Mouse (Mus musculus) limb, embryonic 14.5 days (tissue): ENCODE measurements at regions not wholly inside any gene's neighbourhood (a gene's known extent, or its start where the extent isn't known, plus 50 kb on each side); places are given as distances from the start of the nearest gene placed in this dataset.

ENCODE experiments used
- ATAC-seq: fragments of 200-750 bp; cut with Nextera tagmentation; 2 replicates; pipeline ENCODE4 v1.8.0; 2017; ENCODE audit warnings: low read depth, moderate number of reproducible peaks, moderate TSS enrichment; ENCODE audit not compliant: low FRiP score
- DNase-seq: peaks from one replicate; pipeline ENCODE4 v3.0.0-alpha.2; 2015; ENCODE audit warnings: low spot score
- H3K27ac ChIP-seq: fragments of 300-500 bp; sonication (generic); replicated peaks from 2 replicates; pipeline ENCODE4 v1.5.1; 2014; ENCODE audit warnings: low read depth, mild to moderate bottlenecking, low read length, moderate library complexity, mixed read lengths
- H3K27me3 ChIP-seq: fragments of 300-500 bp; sonication (generic); 2 replicates; pipeline ENCODE4 v1.6.1; 2014; ENCODE audit warnings: low read length, mixed read lengths; ENCODE audit not compliant: control insufficient read depth, insufficient read depth
- H3K36me3 ChIP-seq: fragments of 300-500 bp; sonication (generic); 2 replicates; pipeline ENCODE4 v1.6.1; 2014; ENCODE audit warnings: mild to moderate bottlenecking, low read length, moderate library complexity, mixed read lengths; ENCODE audit not compliant: control insufficient read depth, insufficient read depth
- H3K4me1 ChIP-seq: fragments of 300-500 bp; sonication (generic); 2 replicates; pipeline ENCODE4 v1.6.1; 2014; ENCODE audit warnings: antibody characterized with exemption, low read length, mixed read lengths; ENCODE audit not compliant: control insufficient read depth, insufficient read depth
- H3K4me2 ChIP-seq: fragments of 300-500 bp; sonication (generic); replicated peaks from 2 replicates; pipeline ENCODE4 v1.6.1; 2014; ENCODE audit warnings: low read depth, mild to moderate bottlenecking, low read length, moderate library complexity; ENCODE audit not compliant: severe bottlenecking
- H3K4me3 ChIP-seq: fragments of 300-500 bp; sonication (generic); replicated peaks from 2 replicates; pipeline ENCODE4 v1.5.1; 2014; ENCODE audit warnings: low read length
- H3K9ac ChIP-seq: fragments of 300-500 bp; sonication (generic); 2 replicates; pipeline ENCODE4 v1.6.1; 2014; ENCODE audit warnings: mild to moderate bottlenecking, low read depth, low read length, moderate library complexity; ENCODE audit not compliant: severe bottlenecking
- H3K9me3 ChIP-seq: fragments of 300-500 bp; sonication (generic); 2 replicates; pipeline ENCODE4 v1.6.1; 2016; ENCODE audit warnings: low read length; ENCODE audit not compliant: control insufficient read depth
- POLR2A ChIP-seq: fragments of 200-500 bp; IDR thresholded peaks from 2 replicates; pipeline ENCODE4 v1.8.0; 2012; ENCODE audit warnings: inconsistent platforms, mild to moderate bottlenecking, moderate library complexity, borderline replicate concordance; ENCODE audit not compliant: insufficient read depth, insufficient read length; ENCODE audit errors: extremely low read depth
- WGBS: fragments of 180-500 bp; shearing (Covaris S2); extraction: QIAGEN DNeasy Blood & Tissue Kit; methylation state at CpG from one replicate; pipeline ENCODE4 v1.1.7; 2014; 5-methylcytosine and 5-hydroxymethylcytosine counted together

DNA sequence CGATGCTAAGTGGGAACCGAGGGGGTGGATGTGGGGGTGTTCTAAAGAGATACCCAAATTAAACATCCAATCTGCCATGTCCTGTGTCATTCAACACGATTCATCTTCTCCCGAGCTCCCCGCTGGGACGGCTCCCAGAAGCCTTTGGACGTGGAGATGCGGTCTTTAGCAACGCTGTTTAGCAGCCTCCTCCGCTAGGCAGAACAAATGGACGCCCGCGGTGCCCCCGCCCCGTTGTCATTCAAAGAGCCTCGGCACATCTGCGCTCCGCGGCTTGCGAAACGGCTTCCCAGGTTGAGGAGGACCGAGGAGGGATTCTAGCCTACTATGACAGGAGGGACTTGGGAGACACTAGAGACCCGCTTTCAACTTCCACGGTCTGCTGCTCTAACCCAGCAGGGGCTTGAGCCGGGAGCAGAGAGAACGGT, 136.2 kb downstream of the Nectin1 start:
- H3K4me2 ChIP-seq = peak overlapping the region; percentile 38
- peak; percentile 16 for DNase-seq
- no peaks in the 10 kb centered on the region for H3K36me3 ChIP-seq
- no peak overlapping the region for H3K9ac ChIP-seq
- no peak for TF ChIP-seq POLR2A
- peaks cover 8% of the 10 kb centered on the region; the same call in 1 of the 2 replicates for H3K4me1 ChIP-seq
- H3K27me3 ChIP-seq = peaks cover 37% of the 10 kb centered on the region
- peak overlapping the region; percentile 27 for H3K4me3 ChIP-seq
- no peaks in the 10 kb centered on the region for H3K9me3 ChIP-seq
- no peak overlapping the region for H3K27ac ChIP-seq
- ATAC-seq = no peak
- WGBS = 2% methylated on average over 26 of the region's 26 CpGs

DNA sequence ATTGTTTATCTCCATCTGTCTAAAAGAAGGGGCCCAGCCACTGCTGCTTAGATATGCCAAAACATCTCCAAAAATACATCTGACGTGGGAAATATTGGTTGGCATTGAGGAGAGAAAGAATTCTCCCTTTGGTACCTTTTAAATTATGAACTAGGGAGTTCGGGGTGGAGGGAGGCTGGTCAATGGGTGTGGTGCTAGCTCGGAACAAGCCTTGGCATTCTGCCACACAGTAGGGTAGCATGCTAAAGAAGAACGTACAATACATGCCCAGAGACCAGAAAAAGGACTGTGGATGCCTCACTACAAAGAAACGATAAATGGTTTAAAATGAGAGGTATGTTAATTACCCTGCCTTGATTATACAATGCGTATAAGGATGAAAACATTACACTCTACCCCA, 149.3 kb downstream of the Nectin1 start:
- Histone ChIP-seq H3K27ac (no peak overlapping the region), H3K4me3 (no peak overlapping the region), H3K4me2 (no peak overlapping the region), H3K36me3 (no peaks in the 10 kb centered on the region), H3K27me3 (no peaks in the 10 kb centered on the region), H3K9ac (no peak overlapping the region), H3K9me3 (no peaks in the 10 kb centered on the region), H3K4me1 (no peaks in the 10 kb centered on the region)
- WGBS = 70% methylated on average over 6 of the region's 6 CpGs
- ATAC-seq (no peak), DNase-seq (no peak)
- no peak for TF ChIP-seq POLR2A

DNA sequence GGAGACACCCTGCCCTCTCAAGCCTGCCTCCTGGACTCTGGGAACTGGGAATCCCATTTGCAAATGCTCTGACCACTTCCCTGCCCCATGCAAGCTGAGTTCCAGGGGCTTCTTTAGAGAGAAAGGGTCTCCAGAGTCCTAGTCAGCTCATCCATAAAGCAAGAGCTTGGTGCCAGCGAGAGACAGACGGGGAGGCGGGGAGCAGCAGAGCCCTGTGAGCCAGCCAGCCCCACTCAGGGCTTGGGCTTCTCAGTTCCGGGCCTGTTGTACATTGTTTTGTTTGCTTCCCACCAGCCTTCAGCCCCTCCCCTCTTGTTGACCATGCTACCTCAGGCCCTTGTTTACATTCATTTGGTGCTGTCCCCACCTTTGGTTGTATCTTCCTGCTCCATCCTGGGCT, 143.9 kb upstream of the Thy1 start:
- H3K9me3 ChIP-seq = no peaks in the 10 kb centered on the region
- ATAC-seq (no peak), DNase-seq (no peak)
- no peaks in the 10 kb centered on the region for H3K27me3 ChIP-seq
- 25% methylated on average over 4 of the region's 4 CpGs for WGBS
- H3K9ac ChIP-seq = no peak overlapping the region
- TF ChIP-seq POLR2A = no peak
- H3K4me2 ChIP-seq = no peak overlapping the region
- no peak overlapping the region for H3K4me3 ChIP-seq
- no peaks in the 10 kb centered on the region for H3K4me1 ChIP-seq
- H3K27ac ChIP-seq = no peak overlapping the region
- no peaks in the 10 kb centered on the region for H3K36me3 ChIP-seq

DNA sequence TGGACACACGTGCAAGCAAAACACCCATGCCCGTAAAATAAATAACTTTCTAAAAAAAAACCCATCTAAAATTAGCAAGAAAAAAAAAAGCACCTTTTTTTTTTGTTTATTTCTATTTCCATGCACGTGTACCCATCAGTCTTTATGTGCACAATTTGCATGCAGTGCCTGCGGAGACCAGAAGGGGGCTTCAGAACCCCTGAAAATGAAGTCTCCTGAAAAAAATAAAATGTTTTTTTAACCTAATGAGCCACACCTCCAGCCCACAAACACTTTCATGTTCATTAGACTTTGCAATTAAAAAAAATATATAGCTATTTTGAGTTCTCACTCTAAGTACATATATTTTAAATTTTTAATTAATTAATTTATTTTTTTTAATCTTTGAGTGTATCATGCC, 134.9 kb upstream of the Thy1 start:
- WGBS = 68% methylated on average over 4 of the region's 4 CpGs
- Histone ChIP-seq H3K27me3 (no peaks in the 10 kb centered on the region), H3K4me1 (no peaks in the 10 kb centered on the region), H3K36me3 (no peaks in the 10 kb centered on the region), H3K4me2 (no peak overlapping the region), H3K9ac (no peak overlapping the region), H3K27ac (no peak overlapping the region), H3K4me3 (no peak overlapping the region), H3K9me3 (no peaks in the 10 kb centered on the region)
- TF ChIP-seq POLR2A = no peak
- DNase-seq = no peak
- no peak for ATAC-seq

DNA sequence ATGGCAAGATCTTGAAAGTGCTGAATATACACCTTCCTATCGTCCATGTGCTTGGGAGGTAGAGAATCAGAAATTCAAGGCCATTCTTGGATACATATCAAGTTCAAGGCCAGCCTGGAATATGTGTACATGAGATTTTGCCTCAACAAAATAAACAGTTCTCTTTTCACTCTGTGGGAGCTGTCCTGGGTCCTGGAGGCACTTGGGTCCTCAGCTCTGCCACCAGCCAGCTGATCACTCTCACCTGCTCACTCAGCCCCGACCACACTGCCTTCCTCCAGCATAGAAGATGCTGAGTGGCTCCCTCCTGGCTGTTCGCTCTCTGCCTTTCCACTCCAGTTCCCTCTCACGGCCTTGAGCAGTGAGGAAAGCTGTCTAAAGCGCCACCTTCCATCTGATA, 128.2 kb upstream of the Thy1 start:
- 46% methylated on average over 5 of the region's 5 CpGs for WGBS
- no peak overlapping the region for H3K4me2 ChIP-seq
- no peaks in the 10 kb centered on the region for H3K9me3 ChIP-seq
- no peaks in the 10 kb centered on the region for H3K4me1 ChIP-seq
- DNase-seq (no peak), ATAC-seq (no peak)
- no peaks in the 10 kb centered on the region for H3K27me3 ChIP-seq
- H3K4me3 ChIP-seq = no peak overlapping the region
- TF ChIP-seq POLR2A = no peak
- H3K36me3 ChIP-seq = no peaks in the 10 kb centered on the region
- H3K27ac ChIP-seq = no peak overlapping the region
- no peak overlapping the region for H3K9ac ChIP-seq

DNA sequence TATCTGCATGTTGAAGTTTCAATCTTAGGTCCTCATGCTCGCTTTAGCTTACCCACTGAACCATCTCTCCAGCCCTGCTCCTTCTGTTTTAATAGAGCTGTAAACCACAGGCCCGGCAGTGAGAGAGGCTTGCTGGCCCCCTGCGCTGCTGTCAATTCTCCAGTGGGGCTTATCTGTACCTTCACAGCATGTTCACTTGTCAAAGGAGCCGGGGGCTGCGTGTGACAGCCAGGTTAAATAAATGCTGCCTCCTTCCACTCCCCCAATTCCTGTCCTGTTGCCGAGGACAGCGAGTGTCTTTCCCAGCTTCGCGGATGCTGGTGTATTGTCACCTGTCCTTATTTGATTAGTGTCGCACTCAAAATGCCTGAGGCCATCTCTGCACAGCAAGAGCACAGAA, 125.7 kb upstream of the Thy1 start:
- TF ChIP-seq POLR2A = no peak
- DNase-seq = no peak
- H3K36me3 ChIP-seq = no peaks in the 10 kb centered on the region
- no peak overlapping the region for H3K4me2 ChIP-seq
- no peaks in the 10 kb centered on the region for H3K4me1 ChIP-seq
- no peaks in the 10 kb centered on the region for H3K9me3 ChIP-seq
- no peak for ATAC-seq
- 46% methylated on average over 10 of the region's 10 CpGs for WGBS
- H3K9ac ChIP-seq = no peak overlapping the region
- no peak overlapping the region for H3K4me3 ChIP-seq
- H3K27me3 ChIP-seq = no peaks in the 10 kb centered on the region
- H3K27ac ChIP-seq = no peak overlapping the region
